Mouse (Mus musculus) stomach, embryonic 14.5 days (tissue): ENCODE data around the gene Cox6b2. TPM values are rescaled to one million over a fixed set of nuclear protein-coding genes. Genes with fewer than 3 reads are reported as not detected.

ENCODE experiments used
- ATAC-seq: fragments of 200-750 bp; cut with Nextera tagmentation; 2 replicates; pipeline ENCODE4 v1.8.0; 2017; ENCODE audit warnings: low read depth, moderate TSS enrichment; ENCODE audit not compliant: insufficient number of reproducible peaks, insufficient read depth, low FRiP score
- H3K27ac ChIP-seq: fragments of 300-500 bp; sonication (generic); 2 replicates; pipeline ENCODE4 v1.5.1; 2014; ENCODE audit warnings: mild to moderate bottlenecking, low read length, moderate library complexity, mixed read lengths
- H3K27me3 ChIP-seq: fragments of 300-500 bp; sonication (generic); 2 replicates; pipeline ENCODE4 v1.6.1; 2014; ENCODE audit warnings: low read length, control low read depth, mixed read lengths; ENCODE audit not compliant: control insufficient read depth, insufficient read depth
- H3K36me3 ChIP-seq: fragments of 300-500 bp; sonication (generic); 2 replicates; pipeline ENCODE4 v1.6.1; 2014; ENCODE audit warnings: mild to moderate bottlenecking, control low read depth, low read length, moderate library complexity, mixed read lengths; ENCODE audit not compliant: control insufficient read depth, insufficient read depth
- H3K4me1 ChIP-seq: fragments of 300-500 bp; sonication (generic); 2 replicates; pipeline ENCODE4 v1.6.1; 2014; ENCODE audit warnings: low read length, control low read depth, mixed read lengths; ENCODE audit not compliant: control insufficient read depth, insufficient read depth
- H3K4me2 ChIP-seq: fragments of 300-500 bp; sonication (generic); replicated peaks from 2 replicates; pipeline ENCODE4 v1.6.1; 2014; ENCODE audit warnings: low read depth, low read length, control low read depth
- H3K4me3 ChIP-seq: fragments of 300-500 bp; sonication (generic); 2 replicates; pipeline ENCODE4 v1.5.1; 2014; ENCODE audit warnings: low read depth, low read length, control low read depth
- H3K9ac ChIP-seq: fragments of 300-500 bp; sonication (generic); replicated peaks from 2 replicates; pipeline ENCODE4 v1.6.1; 2014; ENCODE audit warnings: low read depth, mild to moderate bottlenecking, control low read depth, low read length, moderate library complexity, mixed read lengths
- H3K9me3 ChIP-seq: fragments of 300-500 bp; sonication (generic); 2 replicates; pipeline ENCODE4 v1.6.1; 2016; ENCODE audit warnings: low read depth, low read length, control low read depth; ENCODE audit not compliant: control insufficient read depth
- WGBS: fragments of 180-500 bp; shearing (Covaris S2); extraction: QIAGEN DNeasy Blood & Tissue Kit; methylation state at CpG from one replicate; pipeline ENCODE4 v1.1.7; 2014; 5-methylcytosine and 5-hydroxymethylcytosine counted together
- polyA plus RNA-seq: library from polyadenylated mRNA; unstranded; fragments of >200 nt; fragmentation: Nextera tagmentation; extraction: Ambion mirVana; gene quantifications from 2 replicates; pipeline ENCODE4 v1.2.1, GENCODE M21; 2014

The Cox6b2 gene
- polyA plus RNA-seq, 1 experiment from 2014 or later, result 85.2 TPM

DNA sequence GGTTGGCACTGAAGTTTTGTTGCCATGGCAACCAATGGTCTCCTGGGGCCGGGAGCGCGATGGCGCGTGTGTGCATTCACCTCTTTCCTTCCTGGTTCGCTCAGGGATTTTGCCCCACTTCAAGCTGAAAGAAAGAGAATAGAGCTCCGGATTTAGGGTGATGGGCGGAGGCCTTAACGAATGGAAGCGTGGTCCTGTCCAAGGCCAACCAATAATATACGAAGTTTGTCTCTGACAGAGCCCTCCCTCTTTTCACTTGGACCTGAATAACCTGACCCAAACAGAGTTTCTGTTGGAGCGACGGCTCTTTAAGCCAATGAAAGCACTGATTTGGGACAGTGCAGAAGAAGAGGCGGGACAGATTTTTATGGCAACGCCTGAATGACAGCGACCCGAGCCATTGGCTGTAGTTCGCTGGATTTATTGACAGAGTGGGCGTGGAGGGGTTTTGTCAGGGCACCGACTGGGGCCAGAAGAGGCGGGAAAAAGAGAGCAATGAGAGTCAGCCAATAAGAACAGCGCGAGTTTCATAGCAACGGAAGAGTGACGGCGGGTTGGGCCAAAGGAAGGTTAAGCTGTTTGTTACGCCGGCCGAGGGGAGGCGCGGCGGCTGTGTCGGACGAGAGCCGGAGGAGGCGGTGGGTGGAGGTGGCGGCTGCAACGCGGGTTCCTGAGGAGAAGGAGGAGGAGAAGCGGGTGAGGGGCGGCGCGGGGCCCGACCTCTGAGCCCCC lies 13.2 kb downstream of the Cox6b2 start, which contains the start of gene Kmt5c:
TSS of gene Kmt5c (plus strand) at position 572 of the 732 bp plus-strand sequence.
- H3K27ac ChIP-seq, result peak within 1 kb of the TSS; percentile 90
- H3K9me3 ChIP-seq, result no peaks in the 10 kb centered on the region
- peaks cover 8% of the 10 kb centered on the region for H3K36me3 ChIP-seq
- H3K4me3 ChIP-seq, result peak within 1 kb of the TSS; percentile 64
- H3K4me1 ChIP-seq, result peaks cover 20% of the 10 kb centered on the region
- WGBS, result under 1% methylated on average over 36 of the region's 44 CpGs
- peak within 1 kb of the TSS; percentile 73 for H3K9ac ChIP-seq
- H3K27me3 ChIP-seq, result no peaks in the 10 kb centered on the region
- peak within 1 kb of the TSS; percentile 62 for H3K4me2 ChIP-seq
- ATAC-seq, result peak; percentile 96

DNA sequence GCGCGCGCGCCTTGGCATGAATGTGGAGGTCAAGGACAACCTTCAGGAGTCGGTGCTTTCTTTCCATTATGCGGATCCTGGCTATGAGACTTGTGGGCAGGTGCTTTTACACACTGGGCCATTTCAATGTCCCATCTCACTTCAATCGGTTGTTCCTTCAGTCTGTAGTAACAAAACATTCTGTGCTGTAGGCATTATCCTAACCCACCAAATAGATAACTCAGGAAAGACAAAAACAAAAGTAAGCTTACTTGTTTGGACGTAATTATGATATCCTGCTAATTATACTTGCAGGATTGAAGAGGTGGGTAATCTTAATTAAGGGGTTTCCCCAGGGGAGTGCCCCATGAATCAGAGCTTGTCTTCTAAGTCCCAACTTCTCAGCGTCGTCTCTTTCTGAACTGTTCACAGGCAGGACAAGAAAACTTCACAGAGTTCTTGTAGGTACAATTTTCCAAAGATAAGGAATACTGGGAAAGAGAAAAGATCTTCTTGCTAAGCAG lies 13.8 kb downstream of the Cox6b2 start:
- H3K9ac ChIP-seq, result no peak overlapping the region

DNA sequence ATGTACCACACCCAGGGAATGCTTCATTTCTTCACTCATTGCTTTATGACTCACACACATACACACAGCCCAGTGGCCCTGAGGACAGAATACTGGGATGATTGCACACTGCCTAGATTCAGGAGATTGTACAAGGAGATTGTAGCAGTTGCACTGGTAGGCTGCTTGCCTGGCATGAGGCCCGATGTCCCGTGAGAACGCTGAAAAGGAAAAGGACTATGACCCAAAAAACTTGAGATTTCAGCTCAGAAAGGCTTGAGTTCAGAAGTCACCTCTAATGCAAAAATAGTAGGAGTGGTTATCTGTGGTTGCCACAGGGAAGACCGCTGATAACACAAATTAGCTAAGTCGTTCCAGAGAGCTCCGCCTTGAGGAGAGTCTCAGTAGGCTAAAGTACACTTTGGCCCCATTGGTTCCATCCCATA lies 19.9 kb downstream of the Cox6b2 start:
- ATAC-seq, result no peak
- WGBS, result 53% methylated on average over 6 of the region's 6 CpGs
- no peaks in the 10 kb centered on the region for H3K4me1 ChIP-seq
- no peaks in the 10 kb centered on the region for H3K36me3 ChIP-seq
- no peak overlapping the region for H3K9ac ChIP-seq
- H3K27me3 ChIP-seq, result no peaks in the 10 kb centered on the region
- H3K9me3 ChIP-seq, result no peaks in the 10 kb centered on the region
- H3K4me3 ChIP-seq, result no peak overlapping the region
- H3K4me2 ChIP-seq, result no peak overlapping the region
- H3K27ac ChIP-seq, result no peak overlapping the region

More for the DNA sequence above, 13.8 kb downstream of the Cox6b2 start:
- WGBS, result 44% methylated on average over 10 of the region's 10 CpGs
- H3K9me3 ChIP-seq, result no peaks in the 10 kb centered on the region
- no peak for ATAC-seq
- no peaks in the 10 kb centered on the region for H3K27me3 ChIP-seq
- peaks cover 5% of the 10 kb centered on the region; the same call in 1 of the 2 replicates for H3K36me3 ChIP-seq
- H3K4me1 ChIP-seq, result peaks cover 20% of the 10 kb centered on the region
- peak overlapping the region; percentile 36 for H3K4me2 ChIP-seq
- peak overlapping the region; percentile 6; the same call in 1 of the 2 replicates for H3K27ac ChIP-seq
- peak overlapping the region; percentile 15 for H3K4me3 ChIP-seq

DNA sequence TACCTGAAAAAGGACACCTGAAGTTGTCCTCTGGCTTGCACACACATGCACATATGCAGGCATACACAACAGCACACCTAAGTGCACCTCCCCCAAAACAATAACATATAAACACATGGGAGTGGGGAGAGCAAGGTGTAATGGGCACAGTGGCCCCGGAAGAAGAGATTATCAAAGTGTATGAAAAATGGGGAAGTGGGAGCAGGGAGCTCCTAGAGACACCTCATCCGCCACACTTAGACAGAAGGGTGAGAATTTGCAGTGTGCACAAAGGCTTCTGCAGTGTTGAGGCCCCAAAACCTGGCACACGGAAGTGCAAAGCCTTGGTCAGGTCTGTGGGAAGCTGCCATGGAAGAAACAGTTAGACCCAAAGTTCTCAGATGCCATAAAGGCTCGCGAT lies 21.8 kb downstream of the Cox6b2 start:
- WGBS, result 75% methylated on average over 5 of the region's 5 CpGs
- no peaks in the 10 kb centered on the region for H3K9me3 ChIP-seq
- no peak overlapping the region for H3K4me3 ChIP-seq
- no peaks in the 10 kb centered on the region for H3K36me3 ChIP-seq
- no peak overlapping the region for H3K27ac ChIP-seq
- no peaks in the 10 kb centered on the region for H3K4me1 ChIP-seq
- no peak for ATAC-seq
- no peaks in the 10 kb centered on the region for H3K27me3 ChIP-seq
- no peak overlapping the region for H3K4me2 ChIP-seq
- no peak overlapping the region for H3K9ac ChIP-seq

DNA sequence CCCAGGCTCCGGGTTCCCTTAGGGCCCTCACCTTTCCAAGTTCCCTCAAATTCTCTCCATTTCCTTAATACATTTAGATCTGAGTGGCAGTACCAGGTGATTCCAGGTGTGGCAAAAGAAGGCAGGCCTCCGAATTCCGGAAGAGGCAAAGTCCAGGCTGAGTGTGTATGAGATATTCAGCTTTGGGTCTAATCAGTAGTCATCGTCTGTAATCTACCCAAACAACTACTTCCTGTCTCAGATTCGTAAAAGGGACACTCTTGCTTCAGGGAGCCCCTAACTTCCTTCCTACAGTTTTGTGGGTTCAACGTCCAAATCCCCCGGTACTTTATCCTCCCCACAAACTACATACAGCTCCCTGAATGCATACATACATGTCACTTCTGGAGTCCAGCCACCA lies 27.7 kb downstream of the Cox6b2 start, which contains the start of gene Tmem150b:
TSS of gene Tmem150b (minus strand) at position 81 of the 400 bp plus-strand sequence.
- no peak within 1 kb of the TSS for H3K4me3 ChIP-seq
- H3K9ac ChIP-seq, result no peak within 1 kb of the TSS
- ATAC-seq, result peak; percentile 30; the same call in 1 of the 2 replicates
- 0 out of 2 replicates have a peak, but pooled peaks cover 7% of the 10 kb centered on the region for H3K4me1 ChIP-seq
- peak within 1 kb of the TSS; percentile 69; the same call in 1 of the 2 replicates for H3K27ac ChIP-seq
- no peaks in the 10 kb centered on the region for H3K9me3 ChIP-seq
- H3K27me3 ChIP-seq, result no peaks in the 10 kb centered on the region
- H3K36me3 ChIP-seq, result no peaks in the 10 kb centered on the region
- peak within 1 kb of the TSS; percentile 32 for H3K4me2 ChIP-seq
- 69% methylated on average over 7 of the region's 7 CpGs for WGBS

DNA sequence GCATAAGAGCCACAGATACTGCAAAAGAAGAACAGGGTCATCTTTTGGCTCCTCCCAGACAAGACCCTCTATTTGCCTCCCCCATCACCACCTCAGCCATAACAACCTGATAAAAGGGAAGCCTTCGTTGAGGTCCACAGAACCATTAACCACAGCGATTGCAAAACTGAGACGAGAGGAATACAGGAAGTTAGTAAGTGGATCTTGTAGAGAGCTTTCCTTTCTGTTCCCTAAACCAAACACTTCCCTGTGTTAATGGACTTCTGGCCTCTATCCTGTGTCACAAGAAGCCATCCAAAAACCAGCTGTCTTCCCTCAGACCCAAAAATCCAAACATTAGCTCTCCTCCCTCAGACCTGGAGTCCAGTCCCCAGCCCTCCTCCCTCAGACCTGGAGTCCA lies 28.5 kb downstream of the Cox6b2 start:
- no peaks in the 10 kb centered on the region for H3K36me3 ChIP-seq
- WGBS, result 29% methylated on average over 3 of the region's 3 CpGs
- no peak overlapping the region for H3K9ac ChIP-seq
- H3K27ac ChIP-seq, result peak overlapping the region; percentile 69; the same call in 1 of the 2 replicates
- peak overlapping the region; percentile 32 for H3K4me2 ChIP-seq
- 0 out of 2 replicates have a peak, but pooled peaks cover 7% of the 10 kb centered on the region for H3K4me1 ChIP-seq
- no peaks in the 10 kb centered on the region for H3K27me3 ChIP-seq
- H3K9me3 ChIP-seq, result no peaks in the 10 kb centered on the region
- ATAC-seq, result peak; percentile 51; the same call in 1 of the 2 replicates
- no peak overlapping the region for H3K4me3 ChIP-seq

DNA sequence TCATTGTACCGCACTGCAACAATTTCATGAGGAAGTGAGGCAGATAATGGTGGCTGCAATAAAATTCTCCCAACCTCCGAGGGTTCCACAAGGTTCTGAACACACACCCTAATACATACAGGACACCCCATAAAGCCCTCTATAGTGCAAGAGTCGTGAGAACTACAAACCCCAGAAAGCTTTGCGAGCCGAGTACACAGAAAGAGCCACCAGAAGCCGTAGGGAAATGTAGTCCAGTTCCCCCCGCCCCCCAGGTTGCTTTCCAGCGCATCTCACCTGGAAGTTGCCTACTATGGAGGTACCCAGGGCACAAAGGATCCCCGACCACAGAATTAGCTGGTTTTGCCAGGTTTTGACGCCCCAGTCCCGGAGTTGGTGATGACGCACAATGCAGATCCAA lies 29.4 kb downstream of the Cox6b2 start:
- 0 out of 2 replicates have a peak, but pooled peaks cover 7% of the 10 kb centered on the region for H3K4me1 ChIP-seq
- WGBS, result 37% methylated on average over 12 of the region's 12 CpGs
- no peaks in the 10 kb centered on the region for H3K27me3 ChIP-seq
- no peak overlapping the region for H3K9ac ChIP-seq
- H3K4me3 ChIP-seq, result peak overlapping the region; percentile 13; the same call in 1 of the 2 replicates
- peak; percentile 56; the same call in 1 of the 2 replicates for ATAC-seq
- no peaks in the 10 kb centered on the region for H3K36me3 ChIP-seq
- H3K4me2 ChIP-seq, result peak overlapping the region; percentile 32
- H3K9me3 ChIP-seq, result no peaks in the 10 kb centered on the region
- 0 out of 2 replicates have a peak overlapping the region, but pooled peaks have one; percentile 69 for H3K27ac ChIP-seq

DNA sequence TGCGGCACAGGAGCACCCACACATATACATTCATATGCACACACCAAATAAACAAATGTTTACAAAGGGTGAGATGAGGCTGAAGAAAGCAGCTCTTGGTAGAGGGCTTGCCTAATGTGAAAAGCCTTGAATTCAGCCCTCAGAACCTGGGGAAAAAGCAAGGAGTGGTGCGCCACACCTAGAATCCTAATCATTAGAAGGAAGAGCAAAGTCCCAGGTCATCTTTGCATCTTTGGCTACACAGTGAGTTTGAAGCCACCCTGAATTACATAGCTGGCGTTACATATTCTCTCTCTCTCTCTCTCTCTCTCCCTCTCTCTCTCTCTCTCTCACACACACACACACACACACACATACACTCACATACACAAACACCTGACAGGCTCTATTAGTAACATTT lies 33.6 kb downstream of the Cox6b2 start:
- no peaks in the 10 kb centered on the region for H3K9me3 ChIP-seq
- H3K4me2 ChIP-seq, result no peak overlapping the region
- no peaks in the 10 kb centered on the region for H3K27me3 ChIP-seq
- no peak for ATAC-seq
- H3K9ac ChIP-seq, result no peak overlapping the region
- H3K4me1 ChIP-seq, result 0 out of 2 replicates have a peak, but pooled peaks cover 6% of the 10 kb centered on the region
- WGBS, result 92% methylated on average over 3 of the region's 3 CpGs
- H3K36me3 ChIP-seq, result peaks cover 6% of the 10 kb centered on the region; the same call in 1 of the 2 replicates
- H3K4me3 ChIP-seq, result no peak overlapping the region
- H3K27ac ChIP-seq, result no peak overlapping the region
